Mouse (Mus musculus) left cerebral cortex, postnatal 36 days (tissue): ENCODE data around the gene Pdcd1lg2. TPM values are rescaled to one million over a fixed set of nuclear protein-coding genes. Genes with fewer than 3 reads are reported as not detected.

Experiments used
- DNase-seq, 2 experiments: peaks; one replicate each; pipeline ENCODE4 v3.0.0; 2021 to 2022; ENCODE audit warnings: low spot score in 2 of 2, mixed read lengths in 1 of 2
- intact Hi-C: fragments of 180-260 bp; cut with DNase I; formaldehyde crosslinking; loops from one replicate; pipeline ENCODE4 v1.15.1; 2025
- total RNA-seq, 2 experiments: library from RNA; stranded (reverse); gene quantifications; 2 replicates each; pipeline ENCODE4 v1.2.3; 2021

Pdcd1lg2 gene
- total RNA-seq, 2 experiments from 2014 or later = 0.20 to 0.32 TPM

DNA sequence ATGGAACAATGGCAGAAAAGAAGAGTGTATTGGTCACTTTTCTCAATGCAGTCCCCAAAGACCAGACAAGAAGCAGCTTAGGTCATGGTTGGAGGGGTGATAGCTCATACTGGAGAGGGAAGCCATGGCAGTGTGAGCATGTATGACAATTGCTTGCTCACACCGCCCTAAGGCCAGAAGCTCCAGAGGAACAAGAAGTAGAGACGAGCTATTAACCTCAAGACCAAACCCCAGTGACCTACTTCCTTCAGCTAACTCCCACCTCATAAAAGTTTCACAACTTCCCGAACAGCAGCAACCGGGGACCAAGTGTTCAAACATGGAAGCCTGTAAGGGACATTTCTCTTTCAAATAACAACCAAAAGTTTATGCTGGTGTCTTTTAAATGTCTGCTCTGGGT lies 51.7 kb downstream of the Pdcd1lg2 start:
- DNase-seq = no peak
- intact Hi-C loops = no loop called here

DNA sequence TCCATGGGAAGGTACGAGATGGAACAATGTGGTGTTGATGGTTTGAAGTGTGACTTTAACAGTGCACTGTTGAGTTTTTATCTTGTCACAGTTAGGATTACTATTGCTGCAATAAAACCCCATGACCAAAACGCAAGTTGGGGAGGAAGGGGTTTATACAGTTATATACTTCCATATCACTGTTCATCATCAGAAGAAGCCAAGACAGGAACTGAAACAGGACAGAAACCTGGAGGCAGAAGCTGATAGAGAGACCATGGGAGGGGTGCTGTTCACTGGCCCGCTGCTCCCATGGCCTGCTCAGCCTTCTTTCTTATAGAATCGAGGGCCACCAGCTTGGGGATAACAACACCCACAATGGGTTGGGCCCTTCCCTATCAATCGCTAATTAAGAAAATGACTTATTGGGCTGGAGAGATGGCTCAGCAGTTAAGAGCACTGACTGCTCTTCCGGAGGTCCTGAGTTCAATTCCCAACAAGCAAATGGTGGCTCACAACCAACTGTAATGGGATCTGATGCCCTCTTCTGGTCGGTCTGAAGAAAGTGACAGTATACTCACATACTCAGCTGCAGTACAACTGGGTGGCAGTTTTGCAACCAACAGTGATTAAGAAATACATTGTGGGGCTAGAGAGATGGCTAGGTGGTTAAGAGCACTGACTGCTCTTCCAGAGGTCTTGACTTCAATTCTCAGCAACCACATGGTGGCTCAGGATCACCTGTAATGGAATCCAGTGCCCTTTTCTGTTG lies 53.1 kb downstream of the Pdcd1lg2 start:
- intact Hi-C loops = no loop called here
- DNase-seq = no peak

DNA sequence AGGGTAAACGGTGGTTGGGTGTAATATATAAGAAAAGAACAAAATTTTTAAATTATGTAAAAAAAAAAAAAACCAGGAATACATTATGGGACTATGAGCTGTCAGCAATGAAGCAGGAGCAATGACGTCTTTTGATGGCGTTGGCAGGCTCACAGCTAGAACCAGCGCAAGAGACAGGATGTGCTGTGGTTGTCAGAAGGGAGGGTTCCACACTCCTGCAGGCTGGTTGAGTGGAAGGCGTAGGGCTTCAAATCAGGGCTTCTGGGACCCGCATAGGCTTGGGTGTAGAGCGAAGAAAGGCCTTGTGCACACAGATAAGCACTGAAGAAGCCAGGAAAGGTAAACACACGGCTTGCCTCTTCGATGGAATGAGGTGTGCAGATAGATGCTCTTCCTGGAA lies 56.1 kb downstream of the Pdcd1lg2 start:
- intact Hi-C loops = no loop called here

GRCm38 (mm10) chr19:29468941-29469685 lies 58.4 kb downstream of the Pdcd1lg2 start:
- intact Hi-C loops = no loop called here
- no peak for DNase-seq

More for the DNA sequence above, 56.1 kb downstream of the Pdcd1lg2 start:
- no peak for DNase-seq

GRCm38 (mm10) chr19:29469686-29470254 lies 59.1 kb downstream of the Pdcd1lg2 start:
- DNase-seq = no peak
- intact Hi-C loops = no loop called here

- DNase-seq = no peak
- intact Hi-C loops = no loop called here
Measured at GRCm38 (mm10) chr19:29470652-29471051, 59.9 kb downstream of the Pdcd1lg2 start.

GRCm38 (mm10) chr19:29472424-29472823 lies 61.7 kb downstream of the Pdcd1lg2 start:
- DNase-seq = no peak
- intact Hi-C loops = no loop called here

DNA sequence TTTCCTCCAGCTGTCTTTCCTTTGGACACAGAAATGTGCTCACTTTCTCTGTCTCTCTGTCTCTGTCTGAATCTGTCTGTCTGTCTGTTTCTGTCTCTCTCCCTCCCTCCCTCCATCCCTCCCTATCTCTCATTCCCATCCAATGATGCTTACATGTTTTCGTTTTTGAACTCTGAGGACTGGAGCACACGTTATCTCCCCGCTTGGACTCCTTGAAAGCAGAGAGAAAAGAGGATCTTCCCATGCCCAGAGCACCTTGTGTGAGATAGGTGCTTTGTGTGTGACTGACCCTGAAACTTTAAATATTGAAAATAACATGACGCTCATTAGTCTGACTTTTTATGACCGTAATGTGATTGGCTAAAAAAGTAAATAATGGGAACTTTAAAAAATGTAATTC lies 62.2 kb downstream of the Pdcd1lg2 start:
- no peak for DNase-seq
- intact Hi-C loops = no loop called here

DNA sequence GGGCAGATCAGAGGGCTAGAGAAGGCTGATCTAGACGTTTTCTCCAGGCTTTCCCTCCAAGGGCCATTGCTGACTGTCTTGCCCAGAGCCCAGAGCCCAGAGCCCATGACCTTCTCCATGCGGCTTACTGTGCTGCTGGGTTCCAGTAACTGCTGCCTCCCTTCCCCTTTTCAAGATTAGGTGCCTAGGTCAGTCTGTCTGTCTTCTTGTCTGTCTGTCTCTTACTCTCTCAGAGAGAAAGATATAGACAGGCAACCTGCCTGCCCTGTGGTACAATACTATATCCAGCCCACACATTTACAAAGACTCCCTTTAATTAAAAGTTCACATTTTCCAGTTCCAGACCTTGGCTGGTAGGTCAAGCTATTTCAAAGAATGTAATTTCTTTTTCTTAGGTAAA lies 64.1 kb downstream of the Pdcd1lg2 start:
- intact Hi-C loops = no loop called here
- no peak for DNase-seq

GRCm38 (mm10) chr19:29475210-29475620 lies 64.5 kb downstream of the Pdcd1lg2 start:
- no peak for DNase-seq
- intact Hi-C loops = no loop called here

- no peak for DNase-seq
- intact Hi-C loops = no loop called here
Measured at GRCm38 (mm10) chr19:29478598-29478997, 67.9 kb downstream of the Pdcd1lg2 start.

DNA sequence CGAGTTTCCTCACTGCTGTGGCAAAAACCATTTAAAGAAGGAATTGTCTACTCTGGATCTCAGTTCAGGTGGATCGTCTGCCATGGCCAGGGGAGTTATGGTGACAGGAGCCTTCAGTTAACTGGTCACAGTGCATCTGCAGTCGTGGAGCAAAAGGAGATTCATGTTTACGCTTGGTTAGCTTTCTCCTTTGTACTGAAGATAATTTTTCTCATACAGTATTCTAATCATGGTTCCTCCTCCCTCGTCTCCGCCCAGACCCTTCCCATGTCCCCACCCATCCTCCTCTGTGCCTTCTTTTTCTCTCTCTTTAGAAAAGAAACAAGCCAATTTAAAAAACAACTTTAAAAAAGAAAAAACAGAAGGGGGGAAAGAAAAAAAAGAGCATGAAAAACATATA lies 70.9 kb downstream of the Pdcd1lg2 start:
- intact Hi-C loops = no loop called here

DNA sequence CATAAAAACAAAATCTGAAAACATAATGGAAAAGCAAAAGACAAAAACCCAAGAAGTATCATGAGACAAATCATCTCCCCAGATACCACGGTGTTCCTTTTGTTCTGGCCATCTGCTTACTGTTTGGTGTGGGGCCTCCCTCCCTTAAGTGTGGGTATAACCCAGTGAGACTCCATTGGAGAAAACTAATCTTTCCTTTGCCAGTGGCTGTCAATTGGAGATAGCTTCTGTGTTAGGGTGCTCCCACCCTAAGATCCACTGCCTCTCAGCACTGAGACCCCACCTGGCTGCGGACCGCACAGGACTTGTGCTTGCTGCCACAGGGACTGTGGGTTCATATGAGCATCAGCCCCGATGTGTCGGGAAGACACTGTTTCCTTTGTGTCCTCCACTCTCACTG lies 71.4 kb downstream of the Pdcd1lg2 start:
- DNase-seq = no peak
- intact Hi-C loops = no loop called here

More for the DNA sequence above, 70.9 kb downstream of the Pdcd1lg2 start:
- DNase-seq = no peak

GRCm38 (mm10) chr19:29482637-29483036 lies 71.9 kb downstream of the Pdcd1lg2 start:
- DNase-seq = no peak
- intact Hi-C loops = no loop called here

DNA sequence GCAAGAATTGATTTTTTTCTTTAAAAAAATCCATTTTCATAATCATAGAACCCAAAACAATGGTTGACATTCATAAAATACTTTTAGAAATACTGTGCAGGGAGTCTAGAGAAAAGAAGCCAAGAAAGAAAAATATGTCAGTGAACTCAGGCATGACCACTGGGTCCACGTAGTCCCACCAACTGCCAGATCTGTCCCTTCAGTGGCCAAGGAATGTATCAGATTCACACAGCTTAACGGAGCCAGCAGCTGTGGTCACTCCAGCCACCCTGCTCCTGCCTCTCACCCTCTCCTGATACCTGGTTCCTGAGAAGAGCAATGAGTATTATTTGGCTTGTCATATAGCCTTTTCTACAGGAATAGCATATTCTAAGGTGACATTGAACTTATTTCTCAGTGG lies 72.7 kb downstream of the Pdcd1lg2 start:
- no peak for DNase-seq
- intact Hi-C loops = no loop called here

- no peak for DNase-seq
- intact Hi-C loops = no loop called here
Measured at GRCm38 (mm10) chr19:29484537-29484936, 73.8 kb downstream of the Pdcd1lg2 start.

DNA sequence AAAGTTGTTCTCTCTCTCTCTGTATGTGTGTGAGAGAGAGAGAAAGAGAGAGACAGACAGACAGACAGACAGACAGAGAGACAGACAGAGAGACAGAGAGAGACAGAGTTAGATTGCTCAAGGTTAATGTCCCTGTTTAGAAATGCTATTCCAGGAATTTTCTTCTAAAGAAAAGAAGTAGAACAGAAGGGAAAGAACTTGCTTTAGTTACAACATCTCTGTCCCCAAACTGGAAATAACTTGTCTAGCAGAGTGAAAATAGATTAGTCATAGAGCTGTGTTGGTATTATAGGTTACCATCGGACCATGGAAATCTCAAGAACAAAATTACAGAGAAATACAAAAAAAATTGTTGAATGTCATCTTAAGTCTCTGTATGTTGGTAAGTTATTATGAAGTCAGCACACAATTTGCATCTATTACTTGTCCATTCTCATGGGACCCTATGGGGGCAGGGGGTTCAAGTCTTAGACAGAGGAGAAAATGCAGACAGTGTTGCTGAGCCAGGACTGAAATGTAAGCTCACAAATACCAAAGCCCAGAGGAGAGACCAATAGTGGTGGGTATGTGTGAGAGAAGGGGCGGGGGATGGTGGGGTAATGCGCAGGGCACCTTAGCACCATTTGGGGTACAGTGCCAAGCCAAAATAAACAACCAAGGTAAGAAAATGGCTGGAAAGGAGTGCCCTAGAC lies 74.7 kb downstream of the Pdcd1lg2 start:
- intact Hi-C loops = no loop called here
- DNase-seq = no peak

- DNase-seq = no peak
- intact Hi-C loops = no loop called here
Measured at GRCm38 (mm10) chr19:29486545-29487206, 76.0 kb downstream of the Pdcd1lg2 start.

- intact Hi-C loops = no loop called here
Measured at GRCm38 (mm10) chr19:29487326-29488072, 76.8 kb downstream of the Pdcd1lg2 start.

More at GRCm38 (mm10) chr19:29487326-29488072, 76.8 kb downstream of the Pdcd1lg2 start:
- no peak for DNase-seq
